Comparison of ENCODE assay signal across 8 mouse cellular contexts in the genomic region with DNA sequence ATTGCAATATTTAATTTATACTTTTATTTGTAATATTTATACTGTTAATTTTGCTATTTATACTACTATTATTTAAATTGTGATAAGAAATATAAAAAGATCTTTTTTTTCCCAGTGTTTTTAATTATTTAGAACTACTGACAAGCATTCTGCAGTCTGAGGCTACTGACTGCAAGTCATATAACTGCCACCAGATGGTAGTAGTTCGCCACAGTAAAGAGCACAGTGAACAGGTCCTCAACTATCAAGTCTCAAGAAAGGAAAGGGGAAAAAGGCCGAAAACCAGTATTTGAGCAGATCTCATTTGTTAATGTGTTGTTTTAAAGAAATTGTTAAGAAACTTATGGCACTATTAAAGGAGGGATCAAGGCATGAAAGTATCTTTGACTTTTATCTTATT.
DNase-seq lines count a peak whose midpoint lies in the region; ATAC-seq lines count a peak whose summit lies in the region.

No protein-coding gene starts in this region.

- DNase-seq in kidney, adult 8-10 months, result peak; percentile 9 to 31
- DNase-seq in WW6 (ENCODE audit: low read depth, low spot score), result peak; percentile 11
- DNase-seq in kidney, postnatal 4 days, result peak; percentile 41 to 50
- DNase-seq in mesoderm, embryonic 11.5 days (ENCODE audit: low read depth, low spot score), result peak; percentile 62
- DNase-seq in thymus, postnatal 25 days, result no peak

- no peak for ATAC-seq in kidney, embryonic 16.5 days (ENCODE audit: low FRiP score, low TSS enrichment)
- ATAC-seq in forebrain, embryonic 12.5 days (ENCODE audit: low FRiP score), result peak; percentile 87
- no peak for ATAC-seq in inflammation-experienced regulatory T-cells, adult 6 months

- H3K9me3 ChIP-seq in kidney, embryonic 16.5 days (ENCODE audit: low read length), result no peaks in the 10 kb centered on the region
- no peaks in the 10 kb centered on the region for H3K9me3 ChIP-seq in forebrain, embryonic 12.5 days

- H3K9ac ChIP-seq in kidney, embryonic 16.5 days (replicated peaks; ENCODE audit: low read length), result no peak overlapping the region
- no peak overlapping the region for H3K9ac ChIP-seq in forebrain, embryonic 12.5 days

- no peaks in the 10 kb centered on the region for H3K4me1 ChIP-seq in kidney, embryonic 16.5 days (ENCODE audit: insufficient read depth, low read length)
- 0 out of 2 replicates have a peak, but pooled peaks cover 3% of the 10 kb centered on the region for H3K4me1 ChIP-seq in forebrain, embryonic 12.5 days

- H3K27me3 ChIP-seq in kidney, embryonic 16.5 days (ENCODE audit: insufficient read depth, low read length), result no peaks in the 10 kb centered on the region
- H3K27me3 ChIP-seq in forebrain, embryonic 12.5 days, result no peaks in the 10 kb centered on the region

- WGBS in kidney, embryonic 16.5 days, result 17% methylated on average over 2 of the region's 2 CpGs
- 11% methylated on average over 2 of the region's 2 CpGs for WGBS in forebrain, embryonic 12.5 days

- no peak overlapping the region for H3K4me3 ChIP-seq in kidney, embryonic 16.5 days (ENCODE audit: low read length)
- no peak overlapping the region for H3K4me3 ChIP-seq in forebrain, embryonic 12.5 days (replicated peaks)

- H3K27ac ChIP-seq in kidney, embryonic 16.5 days (ENCODE audit: low read length), result no peak overlapping the region
- H3K27ac ChIP-seq in forebrain, embryonic 12.5 days, result no peak overlapping the region

- no peaks in the 10 kb centered on the region for H3K36me3 ChIP-seq in kidney, embryonic 16.5 days (ENCODE audit: insufficient read depth, low read length)
- H3K36me3 ChIP-seq in forebrain, embryonic 12.5 days (replicated peaks), result no peaks in the 10 kb centered on the region

- H3K4me2 ChIP-seq in kidney, embryonic 16.5 days (replicated peaks; ENCODE audit: low read depth, low read length), result no peak overlapping the region
- H3K4me2 ChIP-seq in forebrain, embryonic 12.5 days, result no peak overlapping the region
